Mouse (Mus musculus) right cerebral cortex, postnatal 10 days (tissue): Measurements from ENCODE around the gene Cacna1e.
A peak's percentile ranks its signal among the peaks of the same experiment; 100 is the strongest.

Experiments
- DNase-seq, 2 experiments: peaks; one replicate each; pipeline ENCODE4 v3.0.0; 2021; ENCODE audit warnings: low spot score in 2 of 2

Cacna1e gene

GRCm38 (mm10) chr1:154839272-154839671 is 45.0 kb downstream of the Cacna1e start:
- no peak for DNase-seq

GRCm38 (mm10) chr1:154836473-154836872 is 47.8 kb downstream of the Cacna1e start:
- DNase-seq = peak in 1 of 2 experiments; percentile 9

- DNase-seq = no peak
These were observed 52.1 kb downstream of the Cacna1e start for GRCm38 (mm10) chr1:154832168-154832539.

GRCm38 (mm10) chr1:154831269-154832167 is 52.8 kb downstream of the Cacna1e start:
- DNase-seq = peak in 1 of 2 experiments; percentile 35

- DNase-seq = no peak
These were observed 54.2 kb downstream of the Cacna1e start for GRCm38 (mm10) chr1:154830051-154830450.

- DNase-seq = no peak
These were observed 61.2 kb downstream of the Cacna1e start for GRCm38 (mm10) chr1:154823098-154823497.

- DNase-seq = no peak
These were observed 63.9 kb downstream of the Cacna1e start for GRCm38 (mm10) chr1:154820422-154820821.

GRCm38 (mm10) chr1:154819960-154820359 is 64.3 kb downstream of the Cacna1e start:
- no peak for DNase-seq

- DNase-seq = no peak
These were observed 65.6 kb downstream of the Cacna1e start for GRCm38 (mm10) chr1:154818742-154819141.

- DNase-seq = peak in 1 of 2 experiments; percentile 38
These were observed 67.5 kb downstream of the Cacna1e start for GRCm38 (mm10) chr1:154816836-154817235.

GRCm38 (mm10) chr1:154816267-154816666 is 68.0 kb downstream of the Cacna1e start:
- no peak for DNase-seq

GRCm38 (mm10) chr1:154805742-154806141 is 78.6 kb downstream of the Cacna1e start:
- peak in 1 of 2 experiments; percentile 44 for DNase-seq

- no peak for DNase-seq
These were observed 79.3 kb downstream of the Cacna1e start for GRCm38 (mm10) chr1:154805038-154805437.

- peak; percentile 38 to 42 for DNase-seq
These were observed 81.9 kb downstream of the Cacna1e start for GRCm38 (mm10) chr1:154802301-154802904.

GRCm38 (mm10) chr1:154799257-154799656 is 85.0 kb downstream of the Cacna1e start:
- no peak for DNase-seq

GRCm38 (mm10) chr1:154798771-154799170 is 85.5 kb downstream of the Cacna1e start:
- DNase-seq = no peak

- peak in 1 of 2 experiments; percentile 39 for DNase-seq
These were observed 87.6 kb downstream of the Cacna1e start for GRCm38 (mm10) chr1:154796685-154797084.

- DNase-seq = no peak
These were observed 89.8 kb downstream of the Cacna1e start for GRCm38 (mm10) chr1:154794518-154794951.

GRCm38 (mm10) chr1:154791544-154792174 is 92.6 kb downstream of the Cacna1e start:
- DNase-seq = peak; percentile 56 to 71

GRCm38 (mm10) chr1:154788491-154788890 is 95.8 kb downstream of the Cacna1e start:
- DNase-seq = peak in 1 of 2 experiments; percentile 43

GRCm38 (mm10) chr1:154788069-154788468 is 96.2 kb downstream of the Cacna1e start:
- DNase-seq = peak; percentile 87 to 90

GRCm38 (mm10) chr1:154787418-154787817 is 96.9 kb downstream of the Cacna1e start:
- DNase-seq = no peak
